Mouse (Mus musculus): Measurements from ENCODE around the gene Catsper4. TPM values are rescaled to one million over a fixed set of nuclear protein-coding genes. Genes with fewer than 3 reads are reported as not detected.

The Catsper4 gene
- polyA plus RNA-seq, 1 experiment from 2014 or later, result 0.26 TPM

DNA sequence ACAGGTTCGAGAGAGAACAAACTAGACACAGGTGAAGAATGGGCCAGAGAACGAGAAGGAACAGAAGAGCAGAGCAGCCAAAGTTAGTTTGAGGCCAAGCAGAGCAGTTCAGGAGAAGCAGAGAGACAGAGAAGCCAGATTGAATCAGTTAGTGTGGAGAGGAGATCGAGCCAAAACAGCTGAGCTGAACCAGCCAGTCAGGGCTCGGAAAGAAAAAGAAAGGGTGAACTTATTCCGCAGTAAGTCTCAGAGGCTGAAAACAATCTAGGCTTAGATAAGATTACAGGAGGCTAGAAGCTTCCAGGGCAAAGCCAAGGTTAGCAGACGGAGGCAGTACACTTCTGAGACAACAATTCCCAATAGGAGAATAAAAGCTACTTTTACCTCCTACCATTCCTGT is 62.2 kb downstream of the Catsper4 start:
- 67% methylated on average over 6 of the region's 6 CpGs for WGBS
- ATAC-seq (ENCODE audit: insufficient read depth, low FRiP score, low read depth), result peak; percentile 47; the same call in 1 of the 2 replicates
- H3K4me2 ChIP-seq, result no peak overlapping the region

DNA sequence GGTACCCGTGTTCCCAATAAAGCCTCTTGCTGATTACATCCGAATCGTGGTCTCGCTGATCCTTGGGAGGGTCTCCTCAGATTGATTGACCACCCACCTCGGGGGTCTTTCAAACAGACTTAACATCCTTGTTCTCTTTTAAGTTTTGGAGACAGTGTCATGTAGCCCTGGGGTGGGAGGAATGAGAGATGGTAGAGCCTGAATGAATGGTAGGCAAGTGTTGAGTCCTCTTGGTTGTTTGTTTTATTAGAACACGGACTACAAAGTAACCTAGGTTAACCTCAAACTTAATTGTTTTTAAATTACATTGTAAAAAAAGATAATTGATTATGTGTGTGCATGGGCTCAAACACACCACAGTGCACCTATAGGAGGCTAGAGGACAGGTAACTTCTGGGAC is 62.6 kb downstream of the Catsper4 start:
- no peaks in the 10 kb centered on the region for H3K4me1 ChIP-seq
- no peak for ATAC-seq (ENCODE audit: insufficient read depth, low FRiP score, low read depth)
- H3K36me3 ChIP-seq, result no peaks in the 10 kb centered on the region
- no peak overlapping the region for H3K4me3 ChIP-seq (replicated peaks)
- H3K9me3 ChIP-seq, result no peaks in the 10 kb centered on the region
- no peak overlapping the region for H3K4me2 ChIP-seq
- peak overlapping the region; percentile 72 for H3K27ac ChIP-seq
- no peak overlapping the region for H3K9ac ChIP-seq
- H3K27me3 ChIP-seq (replicated peaks), result no peaks in the 10 kb centered on the region
- WGBS, result 86% methylated on average over 5 of the region's 6 CpGs

More for the DNA sequence above, 62.2 kb downstream of the Catsper4 start:
- Histone ChIP-seq H3K9ac (no peak overlapping the region), H3K4me1 (no peaks in the 10 kb centered on the region), H3K36me3 (no peaks in the 10 kb centered on the region), H3K4me3 (replicated peaks) (no peak overlapping the region), H3K27me3 (replicated peaks) (no peaks in the 10 kb centered on the region), H3K9me3 (no peaks in the 10 kb centered on the region), H3K27ac (peak overlapping the region; percentile 72)

Other genes with a start within 250 kb of the Catsper4 start
- gene Dhdds, start 226.5 kb downstream of the Catsper4 start, polyA plus RNA-seq (2015; fragmentation: Nextera tagmentation; extraction: Ambion mirVana), result 39.9 and 41.5 TPM in 2 replicates
- 0.12 and 0.17 TPM in 2 replicates for gene Lin28a, start 208.5 kb downstream of the Catsper4 start, polyA plus RNA-seq (2015; fragmentation: Nextera tagmentation; extraction: Ambion mirVana)
- not detected in 2 replicates for gene Zfp683, start 173.5 kb downstream of the Catsper4 start, polyA plus RNA-seq (2015; fragmentation: Nextera tagmentation; extraction: Ambion mirVana)
- 11.1 and 11.9 TPM in 2 replicates for gene Crybg2, start 166.6 kb downstream of the Catsper4 start, polyA plus RNA-seq (2015; fragmentation: Nextera tagmentation; extraction: Ambion mirVana)
- 34.8 and 39.7 TPM in 2 replicates for gene Cd52, start 132.3 kb downstream of the Catsper4 start, polyA plus RNA-seq (2015; fragmentation: Nextera tagmentation; extraction: Ambion mirVana)
- gene Ubxn11, start 124.8 kb downstream of the Catsper4 start, polyA plus RNA-seq (2015; fragmentation: Nextera tagmentation; extraction: Ambion mirVana), result 4.3 and 5.7 TPM in 2 replicates
- gene Sh3bgrl3, start 98.6 kb downstream of the Catsper4 start, polyA plus RNA-seq (2015; fragmentation: Nextera tagmentation; extraction: Ambion mirVana), result 363 and 395 TPM in 2 replicates
- 83.0 and 84.0 TPM in 2 replicates for gene Cep85, start 40.3 kb downstream of the Catsper4 start, polyA plus RNA-seq (2015; fragmentation: Nextera tagmentation; extraction: Ambion mirVana)
- gene Gm7534, start 24.4 kb downstream of the Catsper4 start, polyA plus RNA-seq (2015; fragmentation: Nextera tagmentation; extraction: Ambion mirVana), result not detected in 2 replicates
- 7.7 and 10.0 TPM in 2 replicates for gene Cnksr1, start 11.0 kb upstream of the Catsper4 start, polyA plus RNA-seq (2015; fragmentation: Nextera tagmentation; extraction: Ambion mirVana)
- 0.28 and 0.37 TPM in 2 replicates for gene E130218I03Rik, start 16.3 kb upstream of the Catsper4 start, polyA plus RNA-seq (2015; fragmentation: Nextera tagmentation; extraction: Ambion mirVana)
- gene Zfp593, start 18.2 kb upstream of the Catsper4 start, polyA plus RNA-seq (2015; fragmentation: Nextera tagmentation; extraction: Ambion mirVana), result 15.1 and 15.9 TPM in 2 replicates
- gene Gm30191, start 19.6 kb upstream of the Catsper4 start, polyA plus RNA-seq (2015; fragmentation: Nextera tagmentation; extraction: Ambion mirVana), result not detected in 2 replicates
- 4.2 and 5.2 TPM in 2 replicates for gene Grrp1, start 26.7 kb upstream of the Catsper4 start, polyA plus RNA-seq (2015; fragmentation: Nextera tagmentation; extraction: Ambion mirVana)
- 18.9 and 20.0 TPM in 2 replicates for gene Pdik1l, start 60.5 kb upstream of the Catsper4 start, polyA plus RNA-seq (2015; fragmentation: Nextera tagmentation; extraction: Ambion mirVana)
- gene Trim63, start 87.7 kb upstream of the Catsper4 start, polyA plus RNA-seq (2015; fragmentation: Nextera tagmentation; extraction: Ambion mirVana), result 0.41 and 0.52 TPM in 2 replicates
- 0.75 and 0.86 TPM in 2 replicates for gene Slc30a2, start 115.8 kb upstream of the Catsper4 start, polyA plus RNA-seq (2015; fragmentation: Nextera tagmentation; extraction: Ambion mirVana)
- 1.0 and 1.1 TPM in 2 replicates for gene Extl1, start 156.5 kb upstream of the Catsper4 start, polyA plus RNA-seq (2015; fragmentation: Nextera tagmentation; extraction: Ambion mirVana)
- 17.8 and 20.9 TPM in 2 replicates for gene Pafah2, start 168.9 kb upstream of the Catsper4 start, polyA plus RNA-seq (2015; fragmentation: Nextera tagmentation; extraction: Ambion mirVana)
- gene Stmn1, start 240.9 kb upstream of the Catsper4 start, polyA plus RNA-seq (2015; fragmentation: Nextera tagmentation; extraction: Ambion mirVana), result 1,192 and 1,334 TPM in 2 replicates